Mouse (Mus musculus) CH12.LX (cell line): ENCODE data around the gene Serpinc1.
A peak's percentile ranks its signal among the peaks of the same experiment; 100 is the strongest.

ENCODE experiments used
- BHLHE40 ChIP-seq: IDR thresholded peaks from 2 replicates; pipeline ENCODE4 v1.6.1; 2011; ENCODE audit warnings: mild to moderate bottlenecking, low read depth, low read length, improper control_type of control experiment
- CTCF ChIP-seq, 2 experiments: IDR thresholded peaks in 1 of 2; conservative IDR thresholded peaks in 1 of 2; 2 replicates each; pipeline ENCODE4 v1.5.1; 2011 to 2012; ENCODE audit warnings: low read depth in 2 of 2, low read length in 2 of 2, improper control_type of control experiment in 1 of 2, inconsistent platforms in 1 of 2, mild to moderate bottlenecking in 1 of 2, moderate library complexity in 1 of 2
- ELF1 ChIP-seq: IDR thresholded peaks from 2 replicates; pipeline ENCODE4 v1.6.1; 2014; ENCODE audit warnings: low read depth, mild to moderate bottlenecking, inconsistent platforms, low read length, improper control_type of control experiment
- EP300 ChIP-seq: IDR thresholded peaks from 2 replicates; pipeline ENCODE4 v1.6.1; 2011; ENCODE audit warnings: low read length, improper control_type of control experiment
- GABPA ChIP-seq: IDR thresholded peaks from 2 replicates; pipeline ENCODE4 v1.6.1; 2012; ENCODE audit warnings: low read depth, low read length, improper control_type of control experiment, inconsistent platforms; ENCODE audit not compliant: insufficient replicate concordance
- HCFC1 ChIP-seq: IDR thresholded peaks from 2 replicates; pipeline ENCODE4 v1.6.1; 2012; ENCODE audit warnings: low read depth, mild to moderate bottlenecking, inconsistent platforms, low read length, improper control_type of control experiment
- MAFK ChIP-seq: IDR thresholded peaks from 2 replicates; pipeline ENCODE4 v1.6.1; 2011; ENCODE audit warnings: low read length, improper control_type of control experiment; ENCODE audit not compliant: insufficient replicate concordance
- MXI1 ChIP-seq: IDR thresholded peaks from 2 replicates; pipeline ENCODE4 v1.6.1; 2011; ENCODE audit warnings: mild to moderate bottlenecking, low read depth, low read length, improper control_type of control experiment
- NELFE ChIP-seq: IDR thresholded peaks from 2 replicates; pipeline ENCODE4 v1.6.1; 2011; ENCODE audit warnings: low read depth, low read length, improper control_type of control experiment
- PAX5 ChIP-seq: IDR thresholded peaks from 2 replicates; pipeline ENCODE4 v1.6.1; 2012; ENCODE audit warnings: low read length, inconsistent platforms, mixed read lengths
- POLR2A ChIP-seq: IDR thresholded peaks from 2 replicates; pipeline ENCODE4 v1.6.1; 2011; ENCODE audit warnings: low read depth, mild to moderate bottlenecking, improper control_type of control experiment, low read length
- TBP ChIP-seq: conservative IDR thresholded peaks from 2 replicates; pipeline ENCODE4 v1.6.1; 2011; ENCODE audit warnings: low read depth, low read length, improper control_type of control experiment
- ZNF384 ChIP-seq: IDR thresholded peaks from 2 replicates; pipeline ENCODE4 v1.6.1; 2012; ENCODE audit warnings: low read depth, low read length, improper control_type of control experiment, inconsistent platforms

DNA sequence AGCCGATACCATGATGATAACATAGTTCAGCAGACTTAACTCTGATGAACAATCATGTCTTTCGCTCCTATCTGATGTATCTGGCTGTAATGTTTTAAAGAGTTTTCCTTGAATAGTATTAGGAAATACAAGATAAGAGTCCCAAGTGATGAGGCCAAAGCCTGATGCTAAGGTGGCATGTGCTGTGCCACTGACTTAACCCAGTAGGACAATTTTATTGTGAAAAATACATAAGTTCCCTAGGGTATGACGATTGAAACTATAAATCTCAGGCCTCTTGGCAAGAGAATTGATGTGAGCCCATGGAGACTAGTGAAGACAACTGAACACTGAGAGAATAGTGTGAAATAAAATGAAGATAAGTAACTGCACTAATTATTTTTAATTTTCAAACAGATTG lies 59.2 kb downstream of the Serpinc1 start:
- no peak; the same call in 1 of the 2 replicates for TF ChIP-seq POLR2A
- TF ChIP-seq NELFE = no peak
- no peak for TF ChIP-seq CTCF (conservative IDR thresholded peaks at IDR 0.05 in 1 of 2, IDR thresholded peaks at IDR 0.05 in 1 of 2; ENCODE audit: low read depth in 2 of 2, low read length in 2 of 2)
- TF ChIP-seq EP300 = no peak
- TF ChIP-seq MXI1 = no peak; the same call in 1 of the 2 replicates
- no peak for TF ChIP-seq GABPA
- TF ChIP-seq BHLHE40 = 0 out of 2 replicates have a peak, but pooled peaks have one; percentile 21
- TF ChIP-seq TBP = no peak; the same call in 1 of the 2 replicates
- TF ChIP-seq ELF1 = no peak
- no peak for TF ChIP-seq PAX5
- no peak for TF ChIP-seq ZNF384
- TF ChIP-seq HCFC1 = no peak
- 0 out of 2 replicates have a peak, but pooled peaks have one; percentile 47 for TF ChIP-seq MAFK
